Mouse (Mus musculus) mammary gland, adult 2 months (tissue): ENCODE results near the gene Foxs1. TPM values are rescaled to one million over a fixed set of nuclear protein-coding genes. Genes with fewer than 3 reads are reported as not detected.

Experiments
- polyA plus RNA-seq: library from polyadenylated mRNA; depleted of rRNA; stranded (reverse); fragments of >200 nt; gene quantifications from 2 replicates; pipeline ENCODE4 v1.2.3, GENCODE M21; 2012; ENCODE audit warnings: low replicate concordance; rRNA removed

Foxs1 gene
- polyA plus RNA-seq = 14.4 and 21.7 TPM in 2 replicates

DNA sequence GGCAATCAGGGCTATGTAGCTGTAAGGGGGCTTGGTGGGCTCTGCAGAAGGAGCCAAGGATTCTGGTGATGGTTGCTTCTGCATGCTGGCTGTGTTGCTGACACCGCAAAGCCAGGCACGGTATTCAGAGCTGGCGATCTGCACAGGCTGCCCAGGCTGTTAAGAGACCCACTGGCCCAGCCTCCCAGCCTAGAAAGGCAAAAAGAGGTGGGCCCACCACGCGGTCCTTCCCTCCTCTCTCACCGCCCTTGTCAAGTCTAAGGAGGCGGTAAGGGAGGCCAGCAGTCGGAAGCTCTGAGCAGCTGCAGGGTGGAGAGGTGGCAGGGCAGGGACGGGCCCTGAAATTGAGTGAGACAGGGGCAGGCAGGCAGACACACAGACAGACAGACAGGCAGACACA is at the start of gene Foxs1:
TSS of gene Foxs1 (minus strand) at position 161 of the 400 bp plus-strand sequence.

DNA sequence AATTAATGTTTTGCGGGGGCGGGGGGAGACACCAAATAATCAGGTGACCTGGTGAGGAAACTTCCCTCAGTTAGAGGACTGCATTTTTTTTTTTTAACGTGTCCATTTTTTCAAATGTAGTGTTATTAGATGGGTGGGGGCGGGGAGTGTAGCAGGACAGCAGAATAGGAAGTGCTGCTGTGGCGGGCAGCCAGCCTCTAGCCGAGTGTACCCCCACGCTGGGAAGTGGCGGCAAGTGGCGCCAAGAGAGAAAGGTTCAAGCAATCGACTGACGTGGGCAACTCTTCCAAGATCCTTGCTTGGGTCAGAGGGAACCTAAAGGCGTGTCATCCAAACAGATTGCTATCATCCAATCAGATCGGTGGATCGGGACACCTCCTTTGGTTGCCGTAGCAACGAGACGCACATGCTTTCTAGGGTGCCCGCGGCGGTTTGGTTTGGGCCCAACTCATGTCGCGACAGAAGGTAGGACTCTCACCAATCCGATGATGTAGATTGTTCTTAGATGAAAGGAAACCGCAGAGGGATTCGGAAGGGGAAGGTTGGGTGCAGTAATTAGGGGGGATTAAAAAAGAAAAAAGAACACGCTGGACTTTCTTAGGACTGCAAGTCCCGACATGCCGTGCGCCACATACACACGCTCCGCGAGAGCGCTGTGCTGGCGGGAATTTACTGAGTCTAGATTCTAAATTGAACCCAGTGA is 29.2 kb upstream of the Foxs1 start, which contains the start of gene Ttll9:
TSS of gene Ttll9 (plus strand) at position 395 of the 703 bp plus-strand sequence.

DNA sequence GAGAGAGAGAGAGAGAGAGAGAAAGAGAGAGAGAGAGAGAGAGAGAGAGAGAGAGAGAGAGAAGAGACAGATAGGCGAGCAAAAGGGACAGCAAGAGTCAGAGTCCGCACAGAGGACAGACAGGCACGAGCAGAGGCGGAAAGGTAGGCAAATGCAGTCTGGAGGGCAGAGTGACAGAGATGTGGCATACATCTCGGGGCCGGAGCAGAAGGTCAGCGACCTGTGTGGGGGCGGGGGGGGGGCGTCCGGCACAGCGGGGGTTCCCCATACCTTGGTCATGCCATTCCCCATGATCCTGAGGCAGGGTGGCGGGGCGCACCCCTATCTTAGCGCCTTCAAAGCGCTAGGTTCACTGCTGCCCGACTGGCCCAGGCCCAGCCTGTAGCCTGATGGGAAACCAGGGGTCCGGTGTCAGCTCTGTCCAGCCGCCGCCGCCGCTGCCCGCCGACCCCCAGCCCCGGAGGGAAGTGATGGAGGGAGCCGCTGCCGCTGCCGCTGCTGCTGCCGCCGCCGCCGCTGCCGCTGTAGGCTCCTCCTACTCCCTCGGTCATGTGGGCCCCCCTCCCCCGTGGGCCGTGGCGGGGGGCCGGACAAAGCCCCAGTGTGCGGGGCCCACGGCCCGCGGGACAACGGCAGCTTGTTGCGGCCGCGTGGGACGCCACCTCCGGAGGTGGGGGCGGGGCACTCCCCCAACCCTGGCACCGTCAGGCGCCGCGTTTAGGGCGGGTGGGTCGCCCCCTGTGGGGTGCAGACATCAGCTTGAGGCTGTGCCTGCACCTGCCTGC is 18.2 kb upstream of the Foxs1 start, which contains the start of gene Dusp15:
TSS of gene Dusp15 (minus strand) at position 634 of the 785 bp plus-strand sequence.

DNA sequence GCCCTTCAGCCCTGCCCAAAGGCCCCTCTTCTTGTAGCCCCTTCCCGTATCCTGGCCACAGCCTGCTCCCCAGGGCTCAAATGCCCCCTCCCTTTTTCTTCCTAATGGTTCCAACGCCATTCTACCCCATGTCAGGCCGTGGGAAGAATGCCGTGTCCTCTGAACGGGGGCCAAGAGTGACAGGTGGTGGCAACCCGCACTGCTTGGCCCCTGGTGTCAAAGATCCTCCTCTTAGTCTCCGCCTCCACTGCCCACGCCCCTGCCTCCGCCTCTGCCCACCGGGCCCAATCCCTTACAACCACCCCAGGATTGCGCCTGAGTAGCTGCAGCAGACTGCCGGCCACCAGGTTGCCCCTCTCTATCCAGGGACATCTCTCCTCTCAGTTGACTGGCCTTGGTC is 22.0 kb downstream of the Foxs1 start, which contains the start of gene Mylk2:
TSS of gene Mylk2 (plus strand) at position 322 of the 400 bp plus-strand sequence.

Other genes with a start within 250 kb of the Foxs1 start
- gene Mcts2, start 246.2 kb downstream of the Foxs1 start, polyA plus RNA-seq = 3.1 and 7.1 TPM in 2 replicates
- 125 and 230 TPM in 2 replicates for gene Id1, start 197.0 kb downstream of the Foxs1 start, polyA plus RNA-seq
- 5.7 and 6.6 TPM in 2 replicates for gene Cox4i2, start 179.0 kb downstream of the Foxs1 start, polyA plus RNA-seq
- 49.6 and 59.3 TPM in 2 replicates for gene Bcl2l1, start 101.5 kb downstream of the Foxs1 start, polyA plus RNA-seq
- gene Tpx2, start 85.2 kb downstream of the Foxs1 start, polyA plus RNA-seq = 0.38 and 0.62 TPM in 2 replicates
- 0.06 and 68.0 TPM in 2 replicates for gene Mylk2, start 21.9 kb downstream of the Foxs1 start, polyA plus RNA-seq
- gene Dusp15, start 18.5 kb upstream of the Foxs1 start, polyA plus RNA-seq = 4.9 and 5.1 TPM in 2 replicates
- 0.10 and 0.22 TPM in 2 replicates for gene Ttll9, start 29.3 kb upstream of the Foxs1 start, polyA plus RNA-seq
- gene Pdrg1, start 82.2 kb upstream of the Foxs1 start, polyA plus RNA-seq = 41.5 and 98.0 TPM in 2 replicates
- gene Xkr7, start 98.6 kb upstream of the Foxs1 start, polyA plus RNA-seq = not detected in 2 replicates
- gene Ccm2l, start 132.7 kb upstream of the Foxs1 start, polyA plus RNA-seq = 31.0 and 33.8 TPM in 2 replicates
- gene Hck, start 175.3 kb upstream of the Foxs1 start, polyA plus RNA-seq = 16.8 and 18.9 TPM in 2 replicates
- 35.5 and 58.9 TPM in 2 replicates for gene Tm9sf4, start 228.1 kb upstream of the Foxs1 start, polyA plus RNA-seq